Mouse (Mus musculus) T-helper 1 cell (primary cell): Measurements from ENCODE around the gene 2610318N02Rik.

Experiments used
- in situ Hi-C: fragments of 300-600 bp; cut with MboI, MseI; formaldehyde crosslinking; loops from one replicate; pipeline ENCODE4 v1.15.1; 2025; ENCODE audit warnings: high pct_unique_total_duplicates

2610318N02Rik gene

GRCm38 (mm10) chr16:17110771-17111743 is 13.9 kb downstream of the 2610318N02Rik start, which contains the start of gene Ppil2:
Ppil2 (minus strand) TSS chr16:17111257.
- in situ Hi-C loops: no loop called here

DNA sequence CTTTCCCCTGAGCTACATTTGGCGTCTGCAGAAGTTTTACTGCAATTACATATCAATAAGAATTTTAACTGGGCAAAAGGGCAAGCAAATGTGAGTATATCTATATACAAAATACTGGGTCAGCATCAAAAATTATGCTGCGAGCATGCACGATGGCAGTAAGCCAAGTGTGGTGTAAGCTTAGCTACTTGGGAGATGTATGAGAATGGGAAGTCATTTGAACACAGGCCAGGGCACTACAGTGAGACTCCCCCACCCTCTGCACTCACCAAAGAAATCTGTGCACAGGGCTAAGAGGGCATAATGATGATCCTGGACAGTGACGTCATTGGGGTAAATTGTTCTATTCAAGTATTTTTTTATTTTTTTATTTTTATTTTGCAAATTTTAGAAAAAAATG is 20.4 kb downstream of the 2610318N02Rik start:
- in situ Hi-C loops: no loop called here

DNA sequence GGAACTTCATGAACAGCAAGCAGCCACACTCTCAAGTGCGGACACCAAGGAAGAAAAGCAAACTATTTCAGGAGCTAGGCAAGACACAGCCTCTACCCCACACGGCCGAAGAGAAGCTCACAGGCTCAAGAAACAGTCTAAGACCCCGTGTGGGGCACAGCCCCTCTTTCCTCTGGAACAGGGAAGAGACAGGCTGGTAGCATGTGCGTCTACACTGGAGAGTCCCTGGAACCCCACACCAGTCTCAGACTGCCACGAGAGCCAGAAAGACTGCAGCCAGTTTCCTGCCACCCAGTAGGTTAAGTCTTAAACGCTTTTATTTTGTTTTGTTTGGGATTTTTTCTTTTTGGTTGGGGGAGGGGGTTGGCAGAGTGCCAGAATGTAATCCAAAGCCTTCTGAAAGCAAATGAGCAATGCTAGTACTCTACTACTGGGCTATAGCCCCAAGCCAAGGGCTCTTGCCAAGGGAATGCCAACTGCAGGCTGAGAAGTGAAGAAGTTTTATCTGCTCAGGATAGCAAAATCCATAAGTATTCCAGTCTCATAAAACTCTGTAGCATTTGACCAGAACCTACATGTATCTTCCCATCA is 22.2 kb downstream of the 2610318N02Rik start:
- in situ Hi-C loops: no loop called here

GRCm38 (mm10) chr16:17096938-17097337 is 28.0 kb downstream of the 2610318N02Rik start:
- in situ Hi-C loops: no loop called here

DNA sequence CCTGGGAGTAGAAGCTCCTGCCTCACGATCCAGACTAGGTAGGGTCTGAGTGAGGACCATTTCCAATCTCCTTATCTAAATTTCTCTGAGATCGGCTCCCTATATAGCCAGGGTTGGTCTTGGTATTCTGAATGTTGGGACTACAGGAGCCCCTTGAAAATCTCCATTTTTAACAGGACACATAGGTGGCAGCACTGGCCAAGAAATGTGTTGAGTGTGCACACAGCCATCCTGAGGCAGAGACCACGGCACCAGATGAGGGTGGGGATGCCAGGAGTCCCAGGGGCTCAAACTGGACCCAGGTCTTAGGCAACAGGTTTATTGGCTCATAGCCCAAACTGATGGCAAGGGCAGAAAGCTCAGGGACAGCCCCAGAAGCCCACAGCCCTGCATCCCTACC is 36.6 kb downstream of the 2610318N02Rik start:
- in situ Hi-C loops: no loop called here

- in situ Hi-C loops: no loop called here
Measured at GRCm38 (mm10) chr16:17086669-17087193, 38.2 kb downstream of the 2610318N02Rik start.

- in situ Hi-C loops: no loop called here
Measured at GRCm38 (mm10) chr16:17086241-17086640, 38.7 kb downstream of the 2610318N02Rik start.

- in situ Hi-C loops: no loop called here
Measured at GRCm38 (mm10) chr16:17085636-17086035, 39.3 kb downstream of the 2610318N02Rik start.

GRCm38 (mm10) chr16:17082121-17082792 is 42.7 kb downstream of the 2610318N02Rik start:
- in situ Hi-C loops: no loop called here

DNA sequence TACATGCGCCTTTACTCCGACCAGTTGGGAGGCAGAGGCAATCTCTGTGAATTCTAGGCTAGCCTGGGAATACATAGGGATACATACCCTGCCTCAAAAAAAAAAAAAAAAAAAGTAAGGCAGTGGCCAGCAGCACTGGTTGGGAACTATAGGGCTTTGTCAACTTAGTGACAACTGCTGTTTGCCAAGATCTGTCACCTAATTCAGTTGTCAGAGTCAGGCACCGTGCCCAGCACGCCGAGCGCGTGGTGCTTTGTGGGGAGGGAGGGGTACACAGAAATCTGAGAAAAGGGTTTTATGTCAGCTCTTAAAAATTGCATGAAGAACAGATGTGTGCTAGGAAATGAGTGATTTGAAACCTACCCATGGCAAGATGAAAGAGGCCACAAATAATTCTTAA is 46.9 kb downstream of the 2610318N02Rik start:
- in situ Hi-C loops: no loop called here

GRCm38 (mm10) chr16:17076869-17077268 is 48.1 kb downstream of the 2610318N02Rik start:
- in situ Hi-C loops: no loop called here

- in situ Hi-C loops: no loop called here
Measured at GRCm38 (mm10) chr16:17076301-17076700, 48.7 kb downstream of the 2610318N02Rik start.

GRCm38 (mm10) chr16:17073000-17073399 is 52.0 kb downstream of the 2610318N02Rik start:
- in situ Hi-C loops: no loop called here

GRCm38 (mm10) chr16:17070716-17071115 is 54.3 kb downstream of the 2610318N02Rik start:
- in situ Hi-C loops: no loop called here

GRCm38 (mm10) chr16:17069511-17070443 is 55.2 kb downstream of the 2610318N02Rik start, which contains the start of gene Ypel1:
Ypel1 (plus strand) TSS chr16:17069696.
- in situ Hi-C loops: no loop called here

- in situ Hi-C loops: no loop called here
Measured at GRCm38 (mm10) chr16:17067552-17067951, 57.4 kb downstream of the 2610318N02Rik start.
